Mouse (Mus musculus): ENCODE measurements around the gene Mrpl2.

Gene Mrpl2

DNA sequence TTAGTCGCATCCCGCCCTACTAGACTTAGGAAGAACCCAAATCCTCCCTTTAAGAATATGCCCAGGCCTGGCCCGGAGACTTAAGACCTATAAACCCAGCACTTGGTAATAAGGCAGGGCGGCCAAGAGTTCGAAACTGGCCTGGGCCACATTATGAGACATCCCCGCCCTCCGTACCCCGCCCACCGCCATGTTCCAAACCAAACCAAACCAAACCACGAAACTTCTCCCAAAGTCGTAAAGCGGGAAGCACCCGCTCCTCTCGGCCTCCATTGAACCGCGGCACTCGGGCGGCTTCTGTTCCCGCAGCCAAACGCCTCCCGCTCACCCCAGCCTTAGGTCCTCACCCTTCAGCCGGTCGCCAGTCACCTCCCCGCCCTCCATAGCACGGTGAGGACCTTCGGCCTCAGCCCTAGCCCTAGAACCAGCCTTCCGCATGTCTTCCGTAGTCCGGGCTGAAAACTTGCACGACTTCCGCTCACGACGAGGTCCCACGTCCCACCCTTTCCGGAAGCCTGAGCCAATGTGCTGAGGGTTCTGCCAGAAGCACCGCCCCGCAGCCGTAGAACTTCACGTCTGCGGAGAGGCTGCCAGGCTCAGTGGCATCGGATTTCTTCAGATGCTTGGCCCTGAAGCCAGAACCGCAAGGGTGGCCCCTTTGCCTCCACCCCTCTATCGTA lies 28.0 kb downstream of the Mrpl2 start, which contains the start of gene Rrp36:
Gene Rrp36, minus strand, starts transcription at position 503 of the 680 bp plus-strand sequence.
- peak; percentile 90 for DNase-seq

DNA sequence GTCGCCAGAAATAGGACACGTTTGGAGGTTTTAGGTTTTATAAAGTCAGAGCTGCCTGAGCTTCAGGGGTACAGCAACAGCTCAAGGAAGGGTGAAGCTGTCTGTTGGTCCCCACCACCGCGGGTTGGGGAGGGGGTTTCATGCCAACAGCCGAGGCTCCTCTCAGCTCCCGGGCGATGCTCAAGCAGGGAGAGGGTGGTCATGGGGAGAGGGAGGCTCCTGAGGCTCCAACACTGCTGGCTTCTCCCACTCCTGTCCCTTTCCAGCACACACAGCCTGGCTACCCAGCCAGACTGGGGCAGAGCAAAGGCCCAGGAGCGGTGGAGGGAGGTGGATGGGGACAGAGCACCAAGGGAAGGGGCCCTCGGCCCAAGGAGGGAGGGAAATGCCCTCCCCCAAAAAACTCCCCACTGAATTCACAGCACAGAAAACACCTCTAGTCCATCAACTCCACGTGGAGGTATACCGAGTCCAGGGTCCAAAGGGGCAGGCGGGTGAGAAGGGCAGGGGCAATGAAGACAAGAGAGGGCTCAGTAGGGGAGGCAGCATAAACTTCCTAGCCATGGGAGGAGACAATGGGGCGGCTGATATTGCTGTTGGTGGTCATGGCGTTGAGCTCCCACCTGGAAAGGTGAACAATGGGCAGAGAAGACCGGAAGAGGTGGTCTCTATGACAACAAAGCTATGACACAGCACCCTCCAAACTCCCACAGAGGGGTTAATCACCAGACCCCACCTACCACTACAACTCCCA lies 28.7 kb downstream of the Mrpl2 start:
- no peak for DNase-seq

DNA sequence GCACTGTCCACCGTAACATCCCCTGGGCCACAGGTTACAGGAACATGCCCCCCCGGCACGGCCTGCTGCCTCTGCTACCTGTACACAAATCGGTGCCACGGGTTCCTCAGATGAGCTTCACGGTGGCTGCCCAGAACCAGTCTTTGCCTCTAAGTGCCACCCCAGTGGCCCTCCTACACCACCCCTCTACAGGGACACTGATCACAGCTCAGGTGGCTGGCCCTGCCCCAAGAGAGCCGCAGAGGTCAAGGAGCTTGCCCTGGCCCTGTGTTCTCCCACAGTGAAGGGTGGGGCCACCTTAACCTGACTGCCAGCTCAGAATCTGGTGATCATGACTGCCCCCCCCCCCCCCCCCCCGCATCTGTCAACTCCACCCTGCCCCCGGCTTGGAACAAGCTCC lies 32.4 kb downstream of the Mrpl2 start, which contains the start of gene Mea1:
Gene Mea1, plus strand, starts transcription at position 378 of the 400 bp plus-strand sequence.
- peak; percentile 30 for DNase-seq

DNA sequence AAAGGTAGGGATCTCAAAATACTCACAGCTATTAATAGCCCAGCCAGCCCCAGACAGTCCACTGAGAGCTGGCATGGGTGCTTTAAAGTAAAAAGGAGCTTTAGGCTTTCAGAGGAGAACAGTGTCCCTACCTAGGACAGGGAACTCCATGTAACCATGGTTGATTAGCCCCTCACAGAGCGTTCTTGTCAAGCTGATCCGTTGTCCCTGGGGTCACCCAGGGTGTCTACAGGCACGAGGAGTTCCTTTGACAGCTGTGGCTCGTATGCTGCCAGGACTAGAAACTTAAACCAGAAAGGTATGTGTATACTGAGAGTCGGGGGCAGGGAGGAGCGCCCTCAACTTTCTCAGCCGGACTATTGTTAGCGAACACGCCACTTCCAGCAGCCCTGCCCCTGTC lies 32.9 kb downstream of the Mrpl2 start:
- no peak for DNase-seq

DNA sequence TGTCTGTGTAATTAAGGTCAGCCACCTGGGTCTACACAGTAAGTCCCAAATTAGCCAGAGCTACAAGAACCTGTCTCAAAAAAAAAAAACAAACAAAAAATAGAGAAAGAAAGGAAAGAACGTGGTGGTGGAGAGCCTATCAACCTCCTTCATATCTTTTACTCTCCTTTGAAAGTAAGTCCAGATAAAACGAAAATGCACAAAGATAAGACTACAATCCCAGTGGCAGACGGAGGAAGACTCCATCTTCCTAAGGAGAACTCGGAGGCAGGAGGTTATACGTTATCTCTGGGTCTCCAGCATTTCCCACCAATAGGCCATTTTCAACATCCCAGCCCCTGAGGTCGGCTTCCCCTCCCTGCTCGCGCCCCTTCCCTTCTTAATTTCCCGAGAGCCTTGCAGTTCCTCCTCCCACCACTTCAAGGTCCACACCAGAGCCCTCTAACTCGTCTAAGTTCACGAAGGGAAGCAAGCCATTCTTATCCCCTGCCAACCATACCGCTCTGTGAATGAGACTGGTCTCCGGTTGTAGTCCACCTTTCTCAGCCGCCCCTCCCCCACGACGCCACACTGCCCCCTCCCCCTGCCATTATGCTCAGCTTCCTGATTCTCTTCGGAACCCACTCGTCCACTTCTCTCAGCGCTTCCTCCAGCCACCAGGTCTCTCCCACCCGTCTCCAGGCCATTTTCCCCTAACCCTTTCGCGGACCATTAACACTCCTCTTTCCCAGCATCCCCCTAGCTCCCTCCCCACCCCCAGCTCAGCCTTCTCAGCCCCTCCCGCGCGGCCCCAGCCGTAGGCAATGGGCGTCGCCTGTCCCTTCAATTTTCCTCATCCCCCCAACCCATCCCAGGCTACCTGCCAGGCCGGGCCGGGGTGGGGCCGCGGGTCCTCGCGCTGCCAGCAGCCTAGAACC lies 34.1 kb downstream of the Mrpl2 start:
- DNase-seq: no peak

DNA sequence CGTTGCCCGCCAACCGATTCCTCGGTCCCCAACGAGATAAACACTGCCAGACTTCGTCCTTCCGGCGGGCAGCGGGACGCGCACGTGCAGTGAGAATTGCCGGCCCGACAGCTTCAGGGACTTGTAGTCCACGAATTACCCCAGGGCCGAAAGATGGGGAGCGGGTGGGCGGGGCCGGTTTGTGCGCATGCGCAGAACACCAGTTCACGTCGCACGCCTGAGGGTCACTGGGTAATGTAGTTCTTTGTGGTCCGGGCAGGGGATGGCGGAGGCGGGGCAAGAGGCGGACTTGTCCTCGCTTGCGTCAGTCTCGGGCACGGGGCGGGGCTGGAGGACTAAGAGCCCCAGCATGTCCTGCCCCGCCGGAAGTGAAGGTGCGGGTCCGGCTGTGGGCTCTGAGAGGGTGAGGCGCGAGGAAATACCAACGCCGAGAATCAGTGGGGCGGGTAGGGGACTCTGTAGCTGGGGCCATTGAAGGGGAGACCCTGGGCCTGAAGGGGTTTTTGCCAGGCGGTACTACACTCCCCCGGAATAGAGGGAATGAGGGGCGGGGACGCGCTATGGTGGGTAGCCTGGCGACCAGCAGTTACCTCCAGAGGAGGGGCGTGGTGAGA lies 34.8 kb downstream of the Mrpl2 start, which contains the start of gene Klhdc3:
Gene Klhdc3, minus strand, starts transcription at position 155 of the 614 bp plus-strand sequence.
- peak; percentile 97 for DNase-seq

DNA sequence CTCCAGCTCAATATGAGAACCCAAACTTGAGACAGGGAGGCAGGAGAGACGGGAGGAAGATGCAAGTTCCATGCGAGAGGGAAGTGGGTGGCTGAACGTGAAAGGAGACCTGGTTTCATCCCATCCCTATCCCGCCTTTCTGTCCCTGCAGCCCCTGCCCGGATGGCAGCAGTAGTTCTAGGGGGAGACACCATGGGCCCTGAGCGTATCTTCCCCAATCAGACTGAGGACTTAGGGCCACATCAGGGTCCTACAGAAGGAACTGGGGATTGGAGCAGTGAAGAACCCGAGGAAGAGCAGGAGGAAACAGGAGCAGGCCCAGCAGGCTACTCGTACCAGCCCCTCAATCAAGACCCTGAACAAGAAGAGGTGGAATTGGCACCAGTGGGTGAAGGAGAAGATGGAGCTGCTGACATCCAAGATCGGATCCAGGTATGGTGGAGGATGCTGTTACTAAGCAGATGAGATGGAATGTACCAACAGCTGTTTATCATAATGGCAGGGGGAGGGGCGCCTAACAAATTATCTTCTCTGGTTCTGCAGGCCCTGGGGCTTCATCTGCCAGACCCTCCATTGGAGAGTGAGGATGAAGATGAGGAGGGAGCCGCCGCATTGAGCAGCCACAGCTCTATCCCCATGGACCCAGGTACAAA lies 35.6 kb downstream of the Mrpl2 start:
- no peak for DNase-seq

DNA sequence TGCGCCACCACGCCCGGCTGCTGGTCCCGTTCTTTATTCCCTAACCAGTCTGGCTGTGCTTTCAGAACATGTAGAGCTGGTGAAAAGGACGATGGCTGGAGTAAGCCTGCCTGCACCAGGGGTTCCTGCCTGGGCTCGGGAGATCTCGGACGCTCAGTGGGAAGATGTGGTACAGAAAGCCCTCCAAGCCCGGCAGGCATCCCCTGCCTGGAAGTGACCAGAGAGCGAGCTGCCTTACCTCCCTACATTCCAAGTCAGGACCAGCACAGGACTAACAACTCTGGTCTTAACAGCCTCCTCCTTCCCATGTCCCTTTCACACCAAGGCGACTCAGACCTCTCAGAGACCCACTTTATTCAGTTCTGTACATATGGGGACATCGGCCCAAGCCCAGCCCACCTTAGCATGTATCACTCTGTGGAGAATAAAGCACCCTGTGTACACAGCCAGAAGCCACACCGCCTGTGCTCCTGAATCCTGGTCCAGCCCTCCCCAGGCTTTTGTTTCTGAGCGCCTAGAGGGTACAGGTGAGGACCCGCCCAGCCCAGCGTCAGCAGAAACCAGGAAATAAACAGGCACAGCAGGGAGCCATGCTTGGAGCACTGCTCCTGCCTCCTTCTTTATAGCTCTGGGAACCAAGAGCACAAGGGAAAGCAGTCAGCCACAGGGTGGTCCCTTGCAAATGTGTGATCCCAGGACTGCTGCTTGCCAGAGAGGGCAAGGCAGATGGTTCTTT lies 36.8 kb downstream of the Mrpl2 start:
- no peak for DNase-seq

DNA sequence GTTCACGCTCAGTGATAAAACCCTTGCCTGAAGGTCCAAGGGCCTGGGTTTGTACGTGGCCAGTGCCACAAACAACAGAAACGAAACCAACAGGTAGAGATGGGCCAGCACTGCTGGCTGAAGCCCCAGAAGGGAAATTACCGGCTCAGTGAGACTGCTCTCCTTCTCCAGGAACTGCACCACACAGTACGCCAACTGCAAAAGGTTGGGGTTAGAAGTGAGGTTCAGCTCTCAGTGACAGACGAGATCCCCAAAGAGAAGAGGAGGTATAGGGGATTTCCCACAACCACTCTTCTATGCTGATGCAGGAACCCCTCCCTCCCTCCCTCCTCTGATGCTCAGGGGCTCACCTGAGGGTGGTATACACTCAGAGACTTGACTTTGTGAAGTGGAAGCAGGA lies 39.9 kb downstream of the Mrpl2 start:
- no peak for DNase-seq

DNA sequence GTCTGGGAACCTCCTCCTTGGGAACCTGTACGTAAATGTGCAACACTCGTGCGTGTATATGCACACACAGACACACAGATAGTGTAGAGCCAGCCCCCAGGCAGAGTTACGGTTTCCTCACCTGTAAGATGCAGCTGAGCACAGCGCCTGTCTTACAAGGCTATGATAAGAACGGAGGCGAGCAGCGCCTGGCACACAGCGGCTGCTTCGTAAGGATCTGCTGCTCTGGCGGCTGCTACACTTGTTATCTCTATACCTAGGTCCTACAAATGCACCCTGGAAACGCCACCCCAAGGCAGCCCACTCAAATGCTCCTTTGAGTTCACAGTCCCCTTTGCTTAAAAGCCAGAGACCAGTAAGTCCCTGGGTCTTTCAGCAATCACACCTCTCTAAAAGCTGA lies 44.6 kb downstream of the Mrpl2 start:
- no peak for DNase-seq

DNA sequence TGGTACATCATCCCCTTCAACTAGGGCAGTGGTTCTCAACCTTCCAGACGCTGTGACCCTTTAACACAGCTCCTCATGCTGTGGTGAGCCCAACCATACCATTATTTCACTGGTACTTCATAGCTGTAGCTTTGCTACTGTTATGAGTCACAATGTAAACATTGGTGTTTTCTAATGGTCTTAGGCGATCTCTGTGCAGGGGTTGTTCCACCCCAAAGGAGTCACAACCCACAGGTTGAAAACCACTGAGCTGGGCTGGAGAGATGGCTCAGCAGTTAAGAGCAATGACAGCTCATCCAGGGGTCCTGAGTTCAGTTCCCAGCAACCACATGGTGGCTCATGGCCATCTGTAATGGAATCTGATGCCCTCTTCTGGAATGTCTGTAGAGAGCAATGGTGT lies 45.4 kb downstream of the Mrpl2 start:
- no peak for DNase-seq

DNA sequence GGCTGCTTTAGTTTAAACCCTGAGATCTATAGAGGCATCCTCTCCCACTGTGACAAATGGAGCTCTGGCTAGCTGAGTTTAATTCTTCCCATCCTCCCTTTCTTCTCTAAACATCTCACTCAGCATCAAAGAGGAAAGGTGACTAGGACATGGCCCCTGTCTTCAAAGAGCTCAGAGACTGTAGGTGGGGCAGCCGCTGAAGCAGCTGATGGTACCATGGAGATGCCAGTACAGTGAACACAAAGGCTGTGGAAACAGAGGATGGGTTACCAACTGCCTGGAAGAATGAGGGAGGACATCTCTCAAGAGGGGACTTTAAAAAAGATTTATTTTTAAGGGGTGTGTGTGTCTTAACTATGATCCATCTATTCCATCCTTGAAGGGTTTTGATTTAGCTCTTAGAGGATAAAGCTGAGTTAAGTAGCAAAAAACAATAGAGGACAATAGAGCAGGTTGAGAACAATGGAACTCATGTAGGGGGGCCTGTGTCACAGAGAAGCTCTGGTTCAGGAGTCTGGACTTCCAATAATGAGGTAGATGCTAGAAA lies 48.6 kb downstream of the Mrpl2 start:
- no peak for DNase-seq

DNA sequence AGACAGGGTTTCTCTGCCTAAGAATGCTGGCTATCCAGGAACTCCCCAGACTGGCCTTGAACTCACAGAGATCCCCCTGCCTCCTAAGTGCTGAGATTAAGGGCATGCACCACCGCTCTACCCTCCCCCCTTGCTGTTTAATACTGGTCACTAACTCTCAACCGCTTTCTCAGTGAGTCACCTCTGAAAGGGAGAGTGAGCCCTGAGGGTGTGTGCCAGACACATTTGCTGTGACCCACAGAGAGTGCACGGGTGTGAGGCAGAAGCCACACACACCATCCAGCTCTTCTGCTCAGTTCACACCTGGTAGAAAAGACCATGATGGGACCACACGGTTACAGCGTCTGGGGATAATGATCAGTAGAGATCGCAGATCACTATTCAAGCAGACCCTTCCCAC lies 52.5 kb downstream of the Mrpl2 start:
- no peak for DNase-seq

DNA sequence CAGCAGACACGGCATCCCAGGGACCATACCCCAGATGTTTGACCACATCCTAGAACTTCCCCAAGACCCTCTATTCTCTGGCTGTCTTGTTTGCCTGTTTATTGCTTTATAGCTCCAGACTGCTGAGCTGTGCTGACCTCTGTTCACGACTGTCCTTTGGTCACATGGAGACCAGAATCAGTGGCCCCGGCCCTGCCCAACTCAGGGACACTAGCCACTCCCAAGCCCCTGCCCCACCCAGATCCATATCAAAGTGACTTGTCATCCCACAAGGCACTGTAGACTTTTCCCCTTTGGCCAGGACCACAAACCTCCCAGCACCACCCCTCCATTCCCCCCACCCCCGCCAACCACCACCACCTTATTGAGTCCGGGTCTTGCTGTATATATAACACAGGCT lies 53.2 kb downstream of the Mrpl2 start:
- DNase-seq: no peak

All from kidney, adult 18-20 months (tissue).